Mouse (Mus musculus) lung, postnatal 0 days (tissue): ENCODE data around the gene Gimap7.

Source experiments
- CTCF ChIP-seq: IDR thresholded peaks from 2 replicates; pipeline ENCODE4 v1.5.1; 2016; ENCODE audit warnings: antibody characterized with exemption, mild to moderate bottlenecking
- EP300 ChIP-seq: IDR thresholded peaks from 2 replicates; pipeline ENCODE4 v1.6.1; 2016; ENCODE audit warnings: antibody characterized with exemption, mild to moderate bottlenecking, control low read depth

- no peak for TF ChIP-seq CTCF
- TF ChIP-seq EP300, result no peak
Observed at GRCm38 (mm10) chr6:48770696-48771095, 52.3 kb downstream of the Gimap7 start, which contains the start of gene Gimap3.
